Mouse (Mus musculus) MEL-GATA-1-ER (cell line): ENCODE data around the gene Hipk1.
A peak's percentile ranks its signal among the peaks of the same experiment; 100 is the strongest.
"Not testable (repeated sequence)": the region's sequence is repeated elsewhere in the genome, so short reads cannot be mapped to it uniquely, and the experiment has no call there.

Source experiments
- DNase-seq: peaks from one replicate; pipeline ENCODE4 v3.0.0-alpha.2; 2012; ENCODE audit warnings: low read depth; ENCODE audit errors: extremely low read depth

Gene Hipk1

GRCm38 (mm10) chr3:103792566-103792965 lies 1.2 kb upstream of the Hipk1 start:
- DNase-seq: no peak

GRCm38 (mm10) chr3:103792111-103792406 lies 696 bp upstream of the Hipk1 start:
- not testable (repeated sequence) for DNase-seq

DNA sequence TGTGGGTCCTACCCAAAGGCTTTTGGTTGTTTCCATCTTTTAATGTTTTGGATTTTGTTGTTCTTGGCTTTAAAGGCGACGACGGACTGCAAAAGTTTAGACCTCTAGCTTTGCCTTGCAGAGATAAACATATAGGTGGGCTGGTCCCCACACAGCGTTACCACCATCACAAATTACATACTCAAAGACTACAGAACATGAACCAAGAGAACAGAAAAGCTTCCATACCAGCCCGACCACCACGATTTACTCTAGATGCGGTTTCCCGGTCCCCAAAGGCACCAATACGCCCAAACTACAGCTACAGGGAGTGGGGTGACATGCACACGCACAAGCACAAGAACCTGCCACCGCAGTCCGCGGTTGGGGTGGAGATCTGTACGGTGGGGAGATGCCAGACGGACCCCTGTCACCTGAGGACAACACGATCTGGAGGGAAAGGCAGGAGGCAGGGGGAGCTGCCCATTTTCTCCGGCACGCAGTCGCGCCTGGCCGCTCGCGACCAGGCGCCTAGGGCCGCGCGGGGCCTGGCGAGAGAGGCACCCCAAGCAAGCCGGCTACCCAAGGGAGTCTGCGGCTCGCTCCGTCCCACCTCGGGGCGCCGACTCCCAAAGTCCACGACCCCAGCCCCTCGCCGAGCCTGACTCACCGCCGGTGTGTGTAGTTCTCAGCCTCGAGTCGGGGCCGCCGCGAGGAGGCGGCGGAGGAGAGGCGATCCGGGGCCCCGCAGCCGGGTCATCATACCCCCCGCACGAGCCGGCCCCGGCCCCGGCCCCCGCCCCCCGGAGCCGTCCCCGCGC lies 817 bp downstream of the Hipk1 start:
- peak; percentile 51 for DNase-seq

GRCm38 (mm10) chr3:103789891-103790345 lies 1.4 kb downstream of the Hipk1 start:
- DNase-seq: peak; percentile 79

- no peak for DNase-seq
Measured at GRCm38 (mm10) chr3:103789096-103789495, 2.3 kb downstream of the Hipk1 start.

- DNase-seq: no peak
Measured at GRCm38 (mm10) chr3:103787225-103787624, 4.1 kb downstream of the Hipk1 start.

- DNase-seq: peak; percentile 42
Measured at GRCm38 (mm10) chr3:103782844-103783609, 8.3 kb downstream of the Hipk1 start.

DNA sequence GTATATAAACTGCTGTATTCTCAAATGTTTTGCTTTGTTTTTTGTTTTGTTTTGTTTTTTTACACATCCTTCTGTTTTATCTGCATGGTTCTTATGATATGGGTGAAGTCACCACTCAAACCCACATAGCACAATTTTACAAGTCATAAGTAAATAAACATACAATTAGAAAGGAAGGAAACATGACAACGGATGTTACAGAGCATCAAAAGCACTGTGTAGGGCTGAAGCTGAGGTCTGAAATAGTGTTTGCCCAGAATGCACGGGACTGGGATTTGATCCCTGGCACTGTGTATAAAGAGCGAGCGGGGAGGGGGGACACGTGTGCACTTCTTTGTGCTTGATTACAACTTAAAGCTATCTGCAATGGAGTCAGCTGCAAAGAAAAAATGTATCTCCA lies 10.6 kb downstream of the Hipk1 start:
- DNase-seq: no peak

- no peak for DNase-seq
Measured at GRCm38 (mm10) chr3:103780271-103780670, 11.1 kb downstream of the Hipk1 start.

- no peak for DNase-seq
Measured at GRCm38 (mm10) chr3:103779183-103779582, 12.2 kb downstream of the Hipk1 start.

- DNase-seq: no peak
Measured at GRCm38 (mm10) chr3:103778660-103779059, 12.7 kb downstream of the Hipk1 start.

DNA sequence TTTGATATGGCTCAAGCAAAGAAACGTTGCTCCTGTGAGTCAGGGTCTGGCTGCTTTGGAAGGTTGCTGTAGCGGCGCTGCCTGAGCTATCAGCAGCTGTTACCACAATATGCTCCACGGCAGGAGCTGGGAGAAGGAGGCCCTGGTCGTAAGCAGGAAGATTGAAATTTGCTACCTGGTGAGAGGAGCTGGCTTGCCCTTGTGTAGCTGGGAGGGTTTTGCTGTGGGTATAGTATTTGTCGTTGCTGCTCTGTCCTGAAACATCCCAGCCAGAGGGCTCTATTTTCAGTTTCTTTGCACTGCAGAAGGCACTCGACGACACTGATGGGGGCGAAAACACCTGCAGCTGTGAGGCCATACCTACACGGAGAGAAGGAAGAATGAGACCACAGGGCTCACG lies 13.4 kb downstream of the Hipk1 start:
- no peak for DNase-seq

GRCm38 (mm10) chr3:103774009-103774408 lies 17.4 kb downstream of the Hipk1 start:
- DNase-seq: no peak

DNA sequence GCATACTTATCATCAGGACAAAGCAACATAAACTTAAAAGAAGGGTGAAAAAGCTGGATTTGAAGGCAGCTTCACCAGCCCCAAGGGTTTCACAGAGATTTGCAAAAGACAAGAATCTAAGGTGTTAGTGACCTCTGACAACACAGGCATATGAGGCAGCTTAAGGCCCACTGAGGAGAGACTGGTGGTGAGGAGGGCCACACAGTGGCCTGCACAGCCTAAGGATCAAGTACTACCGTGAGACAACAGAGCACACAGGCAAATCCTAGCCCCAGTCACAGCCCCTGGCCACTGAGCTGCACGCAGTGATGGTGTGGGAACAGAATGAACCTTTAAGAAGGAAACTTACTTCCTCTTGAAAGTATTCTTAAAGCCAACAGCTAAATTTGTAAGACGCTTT lies 17.9 kb downstream of the Hipk1 start:
- DNase-seq: no peak

DNA sequence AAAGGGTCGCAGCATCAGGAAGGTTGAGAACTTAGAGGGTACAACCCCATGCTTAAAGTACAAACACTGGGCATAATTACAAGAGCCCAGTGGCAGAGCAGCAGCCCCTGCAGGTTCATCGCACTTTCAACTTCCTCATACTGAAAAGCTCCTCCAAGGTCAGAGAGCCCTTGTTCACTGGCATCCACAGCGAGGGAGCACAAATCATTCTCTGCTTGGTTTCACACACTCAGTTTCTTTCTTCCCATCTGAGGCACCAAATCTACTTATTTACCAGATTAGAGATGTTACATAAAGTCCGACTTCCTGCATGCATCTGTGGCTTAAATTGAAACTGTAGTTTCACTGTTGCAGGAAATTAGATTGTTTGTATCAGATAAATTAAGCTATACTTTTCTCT lies 18.5 kb downstream of the Hipk1 start:
- peak; percentile 36 for DNase-seq

DNA sequence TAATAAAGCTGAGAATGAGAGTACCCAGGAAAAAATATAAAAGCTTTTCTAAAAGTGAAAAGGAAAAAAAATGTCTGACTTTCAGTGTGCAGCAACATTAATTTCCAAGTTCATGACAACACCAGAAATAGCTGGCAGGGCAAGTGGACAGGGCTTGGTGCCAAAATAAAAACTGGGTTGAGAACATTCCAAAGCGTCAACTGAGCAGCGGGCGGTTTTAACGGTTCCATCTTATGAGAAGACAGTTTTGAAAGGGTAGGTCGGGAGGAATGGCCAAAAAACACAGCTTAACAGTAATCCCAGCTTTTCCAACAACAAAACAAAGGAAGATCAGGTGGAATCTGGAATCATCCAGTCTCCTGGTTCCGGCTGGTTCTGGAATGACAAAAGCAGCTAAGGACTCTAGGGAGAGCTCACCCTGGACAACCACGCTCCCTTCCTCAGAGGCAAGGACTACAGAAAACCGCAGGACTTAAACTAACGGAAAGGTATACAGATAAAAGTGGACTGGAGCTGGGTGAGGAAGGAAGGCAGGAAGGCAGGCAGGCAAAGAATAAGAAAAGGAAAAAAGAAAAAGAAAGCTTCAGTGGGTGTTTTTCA lies 19.7 kb downstream of the Hipk1 start:
- no peak for DNase-seq

DNA sequence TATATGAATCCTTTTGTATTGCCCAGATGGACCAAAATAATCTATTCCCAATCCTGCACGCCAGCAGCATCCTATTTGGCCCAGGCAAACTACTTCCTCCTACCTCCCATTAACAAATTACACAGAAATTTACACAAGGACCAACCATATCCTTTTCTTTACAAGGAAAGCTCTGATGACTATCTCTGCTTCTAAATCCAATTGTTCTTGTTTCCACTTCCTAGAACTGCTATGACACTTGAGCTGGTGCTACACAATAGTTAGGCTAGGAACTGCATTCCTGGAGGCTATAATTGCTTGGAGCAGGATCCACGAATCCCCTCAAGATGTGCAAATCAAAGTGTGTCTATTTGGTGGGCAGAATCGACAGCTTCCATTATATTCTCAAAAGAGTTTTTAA lies 24.6 kb downstream of the Hipk1 start:
- DNase-seq: no peak

DNA sequence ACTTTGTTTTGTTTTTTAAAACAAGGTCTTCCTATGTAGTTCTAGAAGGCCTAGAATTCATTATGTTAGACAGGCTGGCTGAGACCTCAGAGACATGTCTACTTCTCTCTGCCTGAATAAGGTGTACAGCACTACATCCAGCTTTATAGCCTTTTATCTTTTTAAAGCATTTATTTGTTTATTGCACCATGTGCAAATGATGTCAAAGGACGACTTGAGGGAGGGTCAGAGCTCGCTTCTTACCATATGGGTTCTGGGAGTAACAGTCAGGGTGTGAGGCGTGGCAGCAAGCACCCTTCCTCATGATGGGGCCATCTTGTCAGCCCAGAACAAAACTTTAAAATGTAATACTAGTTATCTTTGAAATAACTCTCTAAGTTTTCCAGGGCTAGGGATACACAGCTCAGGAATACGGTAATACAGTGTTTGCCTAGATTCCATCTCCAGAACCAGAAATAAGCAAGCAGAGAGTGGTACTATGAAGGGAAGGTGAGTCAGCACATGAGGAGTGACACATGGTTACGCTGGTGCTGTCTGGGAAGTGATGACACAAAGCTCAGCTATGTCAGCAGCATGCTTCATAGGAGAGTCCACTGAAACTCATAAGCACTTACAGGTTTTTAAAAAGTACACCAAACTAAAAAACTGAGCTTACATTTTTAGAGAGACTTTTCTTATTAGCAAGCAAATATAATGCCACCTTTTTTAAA lies 31.9 kb downstream of the Hipk1 start:
- DNase-seq: no peak

- DNase-seq: no peak
Measured at GRCm38 (mm10) chr3:103758456-103758855, 32.9 kb downstream of the Hipk1 start.

DNA sequence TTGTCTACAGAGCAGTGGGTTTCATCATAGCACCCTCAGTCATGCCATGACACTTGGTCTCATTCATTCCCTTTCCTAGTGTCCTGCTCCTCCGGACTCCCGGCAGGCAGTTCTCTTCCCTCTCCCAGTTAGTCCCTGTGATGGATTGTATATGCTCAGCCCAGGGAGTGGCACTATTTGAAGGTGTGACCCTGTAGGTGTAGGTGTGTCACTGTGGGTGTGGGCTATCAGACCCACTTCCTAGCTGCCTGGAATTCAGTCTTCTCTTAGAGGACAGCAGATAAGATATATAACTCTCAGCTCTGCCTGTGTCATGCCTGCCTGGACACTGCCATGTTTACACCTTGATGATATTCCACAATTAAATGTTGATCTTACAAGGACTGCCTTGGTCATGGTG lies 34.4 kb downstream of the Hipk1 start:
- no peak for DNase-seq

DNA sequence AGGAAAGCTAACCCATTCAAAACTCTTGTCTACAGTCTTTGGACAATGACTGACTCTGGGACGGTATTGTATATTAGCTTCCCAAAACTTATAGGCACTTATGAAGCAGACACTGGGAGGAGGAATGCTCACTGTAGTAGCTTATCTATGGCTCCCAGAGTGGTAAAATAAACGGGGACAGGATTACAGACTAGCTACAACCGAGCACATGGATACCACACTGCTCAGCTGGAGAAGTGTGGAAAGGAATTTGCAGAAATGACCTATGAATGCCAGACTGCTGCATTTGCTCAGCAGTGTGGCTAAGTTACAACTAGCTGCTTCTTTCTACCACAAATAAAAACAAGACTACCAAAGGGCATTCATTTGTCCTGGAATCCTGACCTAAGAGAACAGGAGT lies 36.0 kb downstream of the Hipk1 start:
- DNase-seq: no peak

GRCm38 (mm10) chr3:103751558-103751957 lies 39.8 kb downstream of the Hipk1 start:
- no peak for DNase-seq
